Mouse (Mus musculus) adrenal gland (tissue): ENCODE results near the gene Gpsm2.
"Not testable (repeated sequence)": the region's sequence is repeated elsewhere in the genome, so short reads cannot be mapped to it uniquely, and the experiment has no call there.

Source experiments
- intact Hi-C: fragments of 180-260 bp; cut with DNase I; formaldehyde crosslinking; loops from one replicate; pipeline ENCODE4 v1.15.1; 2025

Gene Gpsm2

DNA sequence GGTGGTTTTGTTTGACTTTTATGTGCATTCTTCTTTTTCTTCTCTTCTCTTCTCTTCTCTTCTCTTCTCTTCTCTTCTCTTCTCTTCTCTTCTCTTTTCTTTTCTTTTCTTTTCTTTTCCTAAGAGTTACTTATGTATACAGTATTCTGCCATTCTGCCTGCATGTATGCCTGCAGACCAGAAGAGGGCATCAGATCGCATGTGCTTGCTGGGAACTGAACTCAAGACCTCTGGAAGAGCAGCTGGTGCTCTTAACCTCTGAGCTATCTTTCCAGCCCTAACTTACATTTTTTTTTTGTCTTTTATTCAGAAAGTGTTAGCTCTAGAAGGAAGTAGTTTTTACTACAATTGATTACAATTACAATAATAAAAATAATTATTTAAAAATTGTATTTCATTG lies 61.2 kb downstream of the Gpsm2 start:
- intact Hi-C loops: no loop called here

GRCm38 (mm10) chr3:108658612-108659011 lies 63.5 kb downstream of the Gpsm2 start:
- intact Hi-C loops: no loop called here

DNA sequence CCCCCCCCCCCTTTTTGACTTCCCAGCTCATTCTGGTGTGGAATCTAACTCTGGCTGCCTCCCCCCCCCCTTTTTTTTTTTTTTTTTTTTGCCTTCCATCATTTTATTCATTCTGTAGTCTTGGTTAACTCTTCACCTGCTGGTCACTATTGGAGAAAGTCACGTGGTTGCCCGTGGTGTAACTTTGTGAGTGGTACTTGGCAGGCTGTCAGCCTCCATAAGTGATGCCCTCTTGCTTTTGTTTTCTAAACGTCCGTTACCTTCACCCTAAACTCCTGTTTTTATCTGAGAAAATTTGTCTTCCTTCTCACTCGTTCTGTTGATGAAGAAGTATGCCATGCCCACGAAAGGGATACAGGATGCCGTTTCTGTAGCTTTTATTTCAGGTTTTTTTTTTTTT lies 66.6 kb downstream of the Gpsm2 start:
- intact Hi-C loops: no loop called here

GRCm38 (mm10) chr3:108654566-108654965 lies 67.5 kb downstream of the Gpsm2 start:
- intact Hi-C loops: no loop called here

DNA sequence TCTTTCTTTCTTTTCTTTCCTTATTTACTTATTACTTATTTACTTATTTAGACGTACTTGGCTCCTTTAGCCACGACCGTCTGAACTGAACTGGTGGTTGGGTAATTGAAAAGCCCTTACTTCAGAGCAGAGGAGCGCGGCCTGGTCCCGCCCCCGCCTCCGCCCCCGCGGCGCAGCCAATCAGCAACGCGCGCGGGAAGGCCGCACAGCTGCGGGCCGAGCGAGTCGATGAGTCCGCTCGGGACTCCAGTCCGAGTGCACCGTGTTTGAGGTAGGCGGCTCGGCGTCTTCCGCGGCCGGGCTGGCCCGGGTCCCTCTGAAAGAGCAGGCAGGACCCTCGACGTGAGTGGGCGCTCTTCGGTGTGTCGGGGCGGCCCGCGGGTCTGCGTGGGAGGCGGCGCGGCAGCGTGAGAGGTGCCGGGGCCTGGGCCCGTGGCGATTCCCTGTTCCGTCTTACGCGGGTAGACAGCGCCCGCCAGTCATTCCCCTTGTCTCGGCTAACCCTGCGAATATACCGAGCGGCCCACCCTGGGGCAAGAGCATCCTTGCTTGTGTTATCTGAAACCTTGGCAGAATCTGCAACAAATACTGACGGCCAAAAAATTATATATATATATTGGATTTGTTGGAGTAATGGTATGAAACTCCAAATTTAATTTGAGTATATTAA lies 68.3 kb downstream of the Gpsm2 start, which contains the start of gene Clcc1:
Gene Clcc1 (plus strand): TSS at position 204 of the 670 bp plus-strand sequence.
- intact Hi-C loops: no loop called here

GRCm38 (mm10) chr3:108652866-108653642 lies 69.1 kb downstream of the Gpsm2 start:
- intact Hi-C loops: no loop called here

DNA sequence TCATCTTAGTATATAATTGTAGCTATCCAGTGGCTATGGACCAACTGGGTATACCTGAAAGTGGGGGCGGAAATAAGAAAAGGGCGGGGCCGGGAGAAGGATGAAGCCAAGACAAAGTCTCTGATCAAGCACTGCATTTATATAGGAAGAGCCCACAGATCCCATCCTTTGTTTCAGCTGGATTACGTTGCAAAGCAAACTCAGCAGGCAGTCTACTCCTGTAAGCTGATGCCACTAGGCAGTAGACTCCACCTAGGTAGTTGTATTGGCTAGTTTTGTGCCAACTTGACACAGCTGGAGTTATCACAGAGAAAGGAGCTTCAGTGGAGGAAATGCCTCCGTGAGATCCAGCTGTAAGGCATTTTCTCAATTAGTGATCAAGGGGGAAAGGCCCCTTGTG lies 74.4 kb downstream of the Gpsm2 start:
- intact Hi-C loops: not testable (repeated sequence)

GRCm38 (mm10) chr3:108646036-108646435 lies 76.1 kb downstream of the Gpsm2 start:
- intact Hi-C loops: no loop called here

DNA sequence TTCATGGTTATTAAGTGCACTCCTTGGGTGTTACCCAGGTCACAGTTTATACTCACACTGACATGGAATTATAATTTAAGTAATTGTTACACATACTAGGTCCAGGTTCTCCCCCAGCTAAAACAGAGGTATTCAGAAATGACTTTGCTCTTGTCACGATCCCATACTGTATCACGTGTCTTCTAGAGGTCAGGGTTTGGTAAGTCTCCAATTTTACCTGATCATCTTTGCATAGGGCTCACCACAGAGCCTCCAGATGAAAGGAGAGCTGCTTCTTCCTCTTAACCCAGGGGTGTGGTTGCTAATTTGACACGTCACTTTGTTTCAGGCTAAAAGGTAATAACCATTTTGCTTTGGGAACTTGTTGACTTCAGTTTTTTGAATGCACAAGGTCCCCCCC lies 77.3 kb downstream of the Gpsm2 start:
- intact Hi-C loops: no loop called here

DNA sequence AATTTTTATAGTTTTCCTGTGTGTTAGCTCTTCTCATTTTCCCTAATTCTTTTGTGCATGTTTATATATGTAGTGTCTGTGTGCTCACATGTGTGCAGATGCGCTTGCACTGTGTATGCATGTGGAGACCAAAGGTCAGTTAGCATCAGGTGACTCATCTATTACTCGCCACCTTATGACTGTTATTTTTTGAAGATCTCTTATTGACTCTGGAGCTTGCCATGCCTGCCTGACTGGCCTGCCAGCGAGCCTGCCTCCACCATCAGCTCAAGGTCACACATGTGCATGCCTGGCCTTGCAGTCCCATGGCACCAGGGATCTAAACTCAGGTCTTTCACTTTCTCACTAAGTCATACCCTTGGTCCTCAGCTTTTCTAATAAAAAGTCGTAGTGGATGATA lies 81.1 kb downstream of the Gpsm2 start:
- intact Hi-C loops: no loop called here

GRCm38 (mm10) chr3:108639412-108639811 lies 82.7 kb downstream of the Gpsm2 start:
- intact Hi-C loops: loop anchor here (10.0 kb wide), 1 partner anchor 235 kb away; no protein-coding TSS in a partner anchor

DNA sequence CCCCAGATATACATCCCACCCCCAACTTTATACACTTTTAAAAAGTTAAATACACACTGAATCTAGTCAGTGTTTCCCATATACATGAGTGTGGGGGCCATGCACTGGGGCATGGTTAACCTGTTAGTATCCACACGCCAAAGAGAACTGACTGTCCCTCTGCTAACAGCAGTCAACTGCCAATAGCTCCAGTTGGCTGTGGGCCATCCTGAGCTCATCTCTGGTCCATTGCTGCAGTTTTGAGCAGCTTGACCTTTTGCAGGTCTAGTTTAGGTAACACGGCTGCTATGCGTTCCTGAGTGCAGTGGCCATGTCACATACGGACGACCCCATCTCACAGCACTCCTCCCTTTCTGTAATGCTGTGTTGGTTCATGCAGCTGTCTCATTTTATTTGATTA lies 87.3 kb downstream of the Gpsm2 start:
- intact Hi-C loops: loop anchor here (10.0 kb wide), 1 partner anchor 230 kb away; no protein-coding TSS in a partner anchor
